In genomic region chr7:97245261-97245949, GRCm38 (mm10) we compare ENCODE assay signal across 15 mouse cellular contexts.
DNase-seq lines count a peak whose midpoint lies in the region.
"Had no signal": no experiment of that assay in that cellular context is flagged by ENCODE, and none has a peak within 500 bp of the region (broad histone marks: within the 10 kb centered on the region; RNA-seq: fewer than 3 reads in every experiment).

No protein-coding gene starts in this region.

- no peaks in the 10 kb centered on the region for H3K27me3 ChIP-seq in embryonic facial prominence, embryonic 10.5 days (replicated peaks; ENCODE audit: low read depth, poor library complexity, severe bottlenecking)
- H3K27me3 ChIP-seq: limb, embryonic 12.5 days; lung, embryonic 15.5 days had no signal

- DNase-seq in heart, adult 8-10 months (ENCODE audit: low spot score) = peak; percentile 27
- DNase-seq in heart, postnatal 25 days (ENCODE audit: low spot score) = no peak
- DNase-seq in right cerebral cortex, postnatal 36 days (ENCODE audit: low spot score in 2 of 2) = peak; percentile 6 to 42
- no peak for DNase-seq in right cerebral cortex, postnatal 4 days
- DNase-seq in layer of hippocampus, adult 9-10 months (ENCODE audit: low spot score) = peak; percentile 38
- peak; percentile 61 for DNase-seq in telencephalon, adult 2 months (ENCODE audit: low read depth, low spot score)
- no peak for DNase-seq in embryo, embryonic 10.5 days (ENCODE audit: low spot score)
- no peak for DNase-seq in embryonic facial prominence, embryonic 10.5 days (ENCODE audit: low spot score)
- DNase-seq: cerebellum, postnatal 10 days; thymus, postnatal 36 days had no signal

- H3K27ac ChIP-seq in embryonic facial prominence, embryonic 10.5 days (replicated peaks) = no peak overlapping the region
- H3K27ac ChIP-seq: hindbrain, postnatal 0 days; kidney, postnatal 0 days; limb, embryonic 12.5 days had no signal

- H3K4me1 ChIP-seq in embryonic facial prominence, embryonic 10.5 days = peaks cover 5% of the 10 kb centered on the region

- H3K4me3 ChIP-seq in embryonic facial prominence, embryonic 10.5 days = no peak overlapping the region
- H3K4me3 ChIP-seq: limb, embryonic 12.5 days; lung, embryonic 15.5 days; myocyte had no signal

- intact Hi-C loops in heart, postnatal 25 days (cut with DNase I) = loop anchor here (5.0 kb wide), 1 partner anchor 38 kb away; no protein-coding TSS in a partner anchor

- no peaks in the 10 kb centered on the region for H3K36me3 ChIP-seq in embryonic facial prominence, embryonic 10.5 days (replicated peaks)
- H3K36me3 ChIP-seq: limb, embryonic 12.5 days; lung, embryonic 15.5 days had no signal

- H3K9me3 ChIP-seq in embryonic facial prominence, embryonic 10.5 days = no peaks in the 10 kb centered on the region
- H3K9me3 ChIP-seq: limb, embryonic 12.5 days; lung, embryonic 15.5 days had no signal

- WGBS in embryonic facial prominence, embryonic 10.5 days = 89% methylated on average over 2 of the region's 2 CpGs

Comparison
In these comparisons a context has a peak if more than half of its experiments do, and no peak if none do; other contexts are left out.
1. DNase-seq: peak in heart, adult 8-10 months (single experiment), right cerebral cortex, postnatal 36 days (2 of 2), layer of hippocampus, adult 9-10 months (single experiment) and telencephalon, adult 2 months (single experiment); none in heart, postnatal 25 days (single experiment), right cerebral cortex, postnatal 4 days (single experiment), embryo, embryonic 10.5 days (single experiment) and embryonic facial prominence, embryonic 10.5 days (single experiment).